Mouse (Mus musculus) limb, embryonic 14.5 days (tissue): ENCODE results near the gene Dis3l2. TPM values are rescaled to one million over a fixed set of nuclear protein-coding genes. Genes with fewer than 3 reads are reported as not detected.

ENCODE experiments used
- ATAC-seq: fragments of 200-750 bp; cut with Nextera tagmentation; 2 replicates; pipeline ENCODE4 v1.8.0; 2017; ENCODE audit warnings: low read depth, moderate number of reproducible peaks, moderate TSS enrichment; ENCODE audit not compliant: low FRiP score
- DNase-seq: peaks from one replicate; pipeline ENCODE4 v3.0.0-alpha.2; 2015; ENCODE audit warnings: low spot score
- H3K27ac ChIP-seq: fragments of 300-500 bp; sonication (generic); replicated peaks from 2 replicates; pipeline ENCODE4 v1.5.1; 2014; ENCODE audit warnings: low read depth, mild to moderate bottlenecking, low read length, moderate library complexity, mixed read lengths
- H3K27me3 ChIP-seq: fragments of 300-500 bp; sonication (generic); 2 replicates; pipeline ENCODE4 v1.6.1; 2014; ENCODE audit warnings: low read length, mixed read lengths; ENCODE audit not compliant: control insufficient read depth, insufficient read depth
- H3K36me3 ChIP-seq: fragments of 300-500 bp; sonication (generic); 2 replicates; pipeline ENCODE4 v1.6.1; 2014; ENCODE audit warnings: mild to moderate bottlenecking, low read length, moderate library complexity, mixed read lengths; ENCODE audit not compliant: control insufficient read depth, insufficient read depth
- H3K4me1 ChIP-seq: fragments of 300-500 bp; sonication (generic); 2 replicates; pipeline ENCODE4 v1.6.1; 2014; ENCODE audit warnings: antibody characterized with exemption, low read length, mixed read lengths; ENCODE audit not compliant: control insufficient read depth, insufficient read depth
- H3K4me2 ChIP-seq: fragments of 300-500 bp; sonication (generic); replicated peaks from 2 replicates; pipeline ENCODE4 v1.6.1; 2014; ENCODE audit warnings: low read depth, mild to moderate bottlenecking, low read length, moderate library complexity; ENCODE audit not compliant: severe bottlenecking
- H3K4me3 ChIP-seq: fragments of 300-500 bp; sonication (generic); replicated peaks from 2 replicates; pipeline ENCODE4 v1.5.1; 2014; ENCODE audit warnings: low read length
- H3K9ac ChIP-seq: fragments of 300-500 bp; sonication (generic); 2 replicates; pipeline ENCODE4 v1.6.1; 2014; ENCODE audit warnings: mild to moderate bottlenecking, low read depth, low read length, moderate library complexity; ENCODE audit not compliant: severe bottlenecking
- H3K9me3 ChIP-seq: fragments of 300-500 bp; sonication (generic); 2 replicates; pipeline ENCODE4 v1.6.1; 2016; ENCODE audit warnings: low read length; ENCODE audit not compliant: control insufficient read depth
- POLR2A ChIP-seq: fragments of 200-500 bp; IDR thresholded peaks from 2 replicates; pipeline ENCODE4 v1.8.0; 2012; ENCODE audit warnings: inconsistent platforms, mild to moderate bottlenecking, moderate library complexity, borderline replicate concordance; ENCODE audit not compliant: insufficient read depth, insufficient read length; ENCODE audit errors: extremely low read depth
- WGBS: fragments of 180-500 bp; shearing (Covaris S2); extraction: QIAGEN DNeasy Blood & Tissue Kit; methylation state at CpG from one replicate; pipeline ENCODE4 v1.1.7; 2014; 5-methylcytosine and 5-hydroxymethylcytosine counted together
- polyA plus RNA-seq, 2 experiments: library from polyadenylated mRNA; depleted of rRNA in 1 of 2; stranded (reverse) in 1 of 2; unstranded in 1 of 2; fragments of >200 nt; fragmentation: Nextera tagmentation in 1 of 2; extraction: Ambion mirVana in 1 of 2; gene quantifications; 2 replicates each; pipeline versions ENCODE4 v1.2.1 to v1.2.3; 2012 to 2014

The Dis3l2 gene
- polyA plus RNA-seq, 2 experiments: 22.2 to 24.4 TPM

GRCm38 (mm10) chr1:86705461-86705860 lies 1.9 kb downstream of the Dis3l2 start:
- 95% methylated on average over 3 of the region's 3 CpGs for WGBS
- DNase-seq: no peak
- no peaks in the 10 kb centered on the region for H3K27me3 ChIP-seq
- H3K4me2 ChIP-seq: no peak overlapping the region
- no peak overlapping the region for H3K4me3 ChIP-seq
- no peak for TF ChIP-seq POLR2A
- no peak overlapping the region for H3K9ac ChIP-seq
- no peak for ATAC-seq
- no peaks in the 10 kb centered on the region for H3K36me3 ChIP-seq
- H3K4me1 ChIP-seq: 0 out of 2 replicates have a peak, but pooled peaks cover 3% of the 10 kb centered on the region
- H3K27ac ChIP-seq: no peak overlapping the region
- no peaks in the 10 kb centered on the region for H3K9me3 ChIP-seq

- Histone ChIP-seq H3K9me3 (no peaks in the 10 kb centered on the region), H3K27ac (no peak overlapping the region), H3K36me3 (no peaks in the 10 kb centered on the region), H3K27me3 (no peaks in the 10 kb centered on the region), H3K4me3 (no peak overlapping the region), H3K4me1 (no peaks in the 10 kb centered on the region), H3K4me2 (no peak overlapping the region), H3K9ac (no peak overlapping the region)
- no peak for ATAC-seq
- WGBS: 81% methylated on average over 4 of the region's 4 CpGs
- DNase-seq: no peak
- no peak for TF ChIP-seq POLR2A
Measured at GRCm38 (mm10) chr1:86709546-86709945, 5.9 kb downstream of the Dis3l2 start.

- Histone ChIP-seq H3K27ac (no peak overlapping the region), H3K4me1 (no peaks in the 10 kb centered on the region), H3K9ac (no peak overlapping the region), H3K27me3 (no peaks in the 10 kb centered on the region), H3K9me3 (no peaks in the 10 kb centered on the region), H3K36me3 (no peaks in the 10 kb centered on the region), H3K4me3 (no peak overlapping the region), H3K4me2 (no peak overlapping the region)
- TF ChIP-seq POLR2A: no peak
- 79% methylated on average over 2 of the region's 2 CpGs for WGBS
- no peak for ATAC-seq
- DNase-seq: no peak
Measured at GRCm38 (mm10) chr1:86712045-86712444, 8.4 kb downstream of the Dis3l2 start.

GRCm38 (mm10) chr1:86713054-86713453 lies 9.4 kb downstream of the Dis3l2 start:
- Histone ChIP-seq H3K4me3 (no peak overlapping the region), H3K4me1 (no peaks in the 10 kb centered on the region), H3K4me2 (no peak overlapping the region), H3K9ac (no peak overlapping the region), H3K27me3 (no peaks in the 10 kb centered on the region), H3K36me3 (no peaks in the 10 kb centered on the region), H3K9me3 (no peaks in the 10 kb centered on the region), H3K27ac (no peak overlapping the region)
- DNase-seq (no peak), ATAC-seq (no peak)
- WGBS: 96% methylated on average over 4 of the region's 4 CpGs
- TF ChIP-seq POLR2A: no peak

GRCm38 (mm10) chr1:86718190-86718589 lies 14.6 kb downstream of the Dis3l2 start:
- Histone ChIP-seq H3K9ac (no peak overlapping the region), H3K27me3 (no peaks in the 10 kb centered on the region), H3K36me3 (no peaks in the 10 kb centered on the region), H3K9me3 (no peaks in the 10 kb centered on the region), H3K4me2 (no peak overlapping the region), H3K4me3 (no peak overlapping the region), H3K4me1 (no peaks in the 10 kb centered on the region), H3K27ac (no peak overlapping the region)
- ATAC-seq (no peak), DNase-seq (no peak)
- TF ChIP-seq POLR2A: no peak
- WGBS: 75% methylated on average over 1 of the region's 1 CpGs

GRCm38 (mm10) chr1:86719391-86719790 lies 15.8 kb downstream of the Dis3l2 start:
- H3K36me3 ChIP-seq: no peaks in the 10 kb centered on the region
- WGBS: 88% methylated on average over 4 of the region's 4 CpGs
- H3K4me3 ChIP-seq: no peak overlapping the region
- H3K9ac ChIP-seq: no peak overlapping the region
- H3K27me3 ChIP-seq: no peaks in the 10 kb centered on the region
- ATAC-seq (no peak), DNase-seq (no peak)
- no peaks in the 10 kb centered on the region for H3K4me1 ChIP-seq
- no peak for TF ChIP-seq POLR2A
- H3K9me3 ChIP-seq: no peaks in the 10 kb centered on the region
- no peak overlapping the region for H3K27ac ChIP-seq
- no peak overlapping the region for H3K4me2 ChIP-seq
